Mouse (Mus musculus) lung, adult 2 months (tissue): Measurements from ENCODE around the gene Arhgef2. TPM values are rescaled to one million over a fixed set of nuclear protein-coding genes. Genes with fewer than 3 reads are reported as not detected.

Experiments used
- DNase-seq: peaks from one replicate; pipeline ENCODE4 v3.0.0; 2022
- H3K4me1 ChIP-seq: fragments of 200-500 bp; 2 replicates; pipeline ENCODE4 v1.6.1; 2011; ENCODE audit warnings: low read length; ENCODE audit not compliant: control insufficient read depth, insufficient read depth
- H3K4me3 ChIP-seq: fragments of 200-500 bp; replicated peaks from 2 replicates; pipeline ENCODE3; 2011; ENCODE audit warnings: low read depth, mild to moderate bottlenecking, control low read depth, low read length; ENCODE audit errors: extremely low read depth
- CTCF ChIP-seq: fragments of 200-500 bp; IDR thresholded peaks from 2 replicates; pipeline ENCODE4 v1.5.1; 2011; ENCODE audit warnings: mild to moderate bottlenecking, low read length, control low read depth; ENCODE audit not compliant: insufficient read depth
- POLR2A ChIP-seq: fragments of 200-500 bp; IDR thresholded peaks from 2 replicates; pipeline ENCODE4 v1.6.1; 2011; ENCODE audit warnings: low read depth, mild to moderate bottlenecking, control low read depth, low read length, borderline replicate concordance; ENCODE audit errors: extremely low read depth
- WGBS: fragments of 180-500 bp; shearing (Covaris S2); methylation state at CpG from one replicate; pipeline ENCODE4 v1.1.7; 2018; 5-methylcytosine and 5-hydroxymethylcytosine counted together
- polyA plus RNA-seq: library from polyadenylated mRNA; depleted of rRNA; stranded (reverse); fragments of >200 nt; gene quantifications from 2 replicates; pipeline ENCODE4 v1.2.3, GENCODE M21; 2012

Gene Arhgef2
- polyA plus RNA-seq, 1 experiment = 233 TPM

DNA sequence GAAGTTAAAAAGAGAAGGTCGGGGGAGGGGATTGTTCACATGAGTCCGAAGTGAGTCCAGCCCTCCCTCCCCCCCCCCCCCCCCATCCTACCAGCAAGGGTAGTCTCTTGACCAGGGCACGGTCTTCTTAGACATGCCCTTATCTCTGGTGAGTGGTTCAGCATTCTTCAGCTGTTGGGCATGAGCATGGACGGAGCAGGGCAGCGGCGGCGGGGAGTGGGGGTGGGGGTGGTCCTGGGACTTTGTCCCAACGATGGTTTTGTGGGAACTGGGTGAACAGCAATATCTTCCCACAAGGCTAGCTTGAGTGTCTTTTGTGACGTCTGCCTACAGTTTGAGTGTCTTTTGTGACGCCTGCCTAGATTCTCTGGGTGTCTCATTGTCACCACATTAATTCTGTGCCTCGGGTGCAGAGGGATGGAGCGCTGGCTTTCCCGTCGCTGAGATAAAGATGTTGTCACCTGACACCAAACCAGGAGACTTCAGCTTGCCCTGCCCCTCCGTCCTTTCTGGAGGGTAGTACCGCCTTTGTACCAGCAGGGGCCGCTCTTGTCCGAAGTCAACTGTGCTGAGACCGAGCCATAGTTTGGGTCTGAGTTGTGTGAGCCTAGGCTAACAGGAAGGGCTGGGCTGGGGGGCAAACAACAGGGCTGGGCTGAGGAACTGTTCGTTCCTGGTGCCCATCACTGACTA is 1.4 kb downstream of the Arhgef2 start:
- H3K4me1 ChIP-seq = peaks cover 3% of the 10 kb centered on the region; the same call in 1 of the 2 replicates
- DNase-seq = peak; percentile 86
- TF ChIP-seq CTCF (peak; percentile 92), POLR2A (no peak; the same call in 1 of the 2 replicates)
- peak overlapping the region; percentile 34 for H3K4me3 ChIP-seq
- under 1% methylated on average over 20 of the region's 20 CpGs for WGBS

DNA sequence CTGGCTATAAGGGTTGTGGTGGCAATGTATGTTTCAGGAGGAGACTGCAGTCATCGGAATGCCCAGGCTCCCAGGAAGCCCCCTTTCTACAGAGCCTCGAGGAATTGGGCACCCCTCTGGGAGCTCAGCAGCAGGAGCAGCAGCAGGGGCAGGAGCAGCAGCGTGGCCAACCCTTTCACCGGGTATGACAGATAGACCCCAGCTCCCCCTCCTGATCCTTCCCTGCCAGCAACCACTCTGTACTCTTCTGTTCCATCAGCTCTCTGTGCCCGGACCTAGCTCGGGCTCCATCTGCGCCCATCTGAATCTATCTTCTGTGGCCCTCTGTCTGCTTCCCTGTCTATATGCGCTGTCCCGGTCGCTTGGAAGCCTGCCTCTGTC is 2.0 kb downstream of the Arhgef2 start:
- H3K4me1 ChIP-seq = peaks cover 3% of the 10 kb centered on the region; the same call in 1 of the 2 replicates
- 29% methylated on average over 10 of the region's 10 CpGs for WGBS
- peak overlapping the region; percentile 34 for H3K4me3 ChIP-seq
- DNase-seq = no peak
- TF ChIP-seq CTCF (no peak), POLR2A (no peak)

DNA sequence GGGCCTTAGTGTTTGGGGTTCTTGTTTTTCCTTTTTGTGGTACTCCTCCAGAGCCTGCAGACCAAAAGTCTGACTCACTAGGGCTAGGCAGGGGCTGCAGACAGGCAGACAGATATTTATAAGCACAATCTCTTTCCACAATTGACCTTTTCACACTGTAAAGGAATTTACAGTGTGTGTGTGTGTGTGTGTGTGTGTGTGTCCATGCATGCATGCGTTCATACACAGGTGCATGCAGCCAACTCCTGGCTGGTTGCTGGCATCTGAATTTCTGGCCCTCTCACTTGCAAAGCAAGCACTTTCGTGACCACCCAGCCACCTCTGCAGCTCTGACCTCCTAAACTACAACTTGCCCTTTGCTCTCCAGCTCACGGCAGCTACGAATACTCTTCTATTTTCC is 3.3 kb downstream of the Arhgef2 start:
- no peak for TF ChIP-seq POLR2A
- no peak for TF ChIP-seq CTCF
- Histone ChIP-seq H3K4me3 (no peak overlapping the region), H3K4me1 (peaks cover 1% of the 10 kb centered on the region; the same call in 1 of the 2 replicates)
- WGBS = 59% methylated on average over 4 of the region's 4 CpGs
- DNase-seq = no peak

DNA sequence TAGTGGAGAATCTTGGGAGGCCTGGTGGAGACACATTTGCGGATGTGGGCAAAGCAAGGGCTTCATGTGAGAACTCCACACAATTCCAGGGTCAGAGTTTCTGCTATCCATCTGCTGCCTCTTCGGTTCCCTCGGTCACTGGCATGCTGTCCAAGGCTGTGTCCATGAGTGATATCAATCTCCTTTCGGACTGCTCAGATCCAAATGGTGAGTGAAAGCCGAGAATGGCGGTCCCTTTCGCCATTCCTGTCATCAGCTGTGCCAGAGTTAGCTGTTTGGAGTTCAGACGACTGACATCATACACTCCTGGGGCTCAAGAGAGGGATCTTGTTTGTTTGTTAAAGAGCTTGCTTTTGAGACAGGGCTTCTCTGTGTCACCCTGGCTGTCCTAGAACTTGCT is 8.7 kb downstream of the Arhgef2 start:
- DNase-seq = no peak
- WGBS = 76% methylated on average over 8 of the region's 8 CpGs
- TF ChIP-seq POLR2A = no peak
- no peak for TF ChIP-seq CTCF
- H3K4me1 ChIP-seq = peaks cover 2% of the 10 kb centered on the region
- no peak overlapping the region for H3K4me3 ChIP-seq

DNA sequence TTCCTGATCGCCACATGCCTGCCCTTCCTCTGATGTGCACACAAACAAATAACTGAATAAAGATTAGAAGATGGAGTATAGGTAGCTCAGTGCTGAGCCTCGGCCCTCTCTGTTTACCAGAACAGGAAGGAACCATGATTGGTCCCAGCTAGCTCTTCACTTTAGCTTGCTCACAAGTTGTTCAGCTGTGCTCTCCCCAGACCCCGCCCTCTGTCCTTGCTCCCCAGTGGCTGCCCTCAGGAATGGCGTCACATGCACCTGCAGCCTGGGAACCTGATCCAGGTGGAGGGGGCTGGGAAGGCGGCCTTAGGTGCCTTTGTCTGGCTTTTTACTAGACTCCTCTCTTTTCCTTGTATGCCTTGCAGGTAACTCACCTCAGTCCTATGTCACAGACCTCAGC is 9.4 kb downstream of the Arhgef2 start:
- no peak for DNase-seq
- no peak overlapping the region for H3K4me3 ChIP-seq
- peaks cover 7% of the 10 kb centered on the region for H3K4me1 ChIP-seq
- TF ChIP-seq CTCF (no peak), POLR2A (no peak)
- 66% methylated on average over 5 of the region's 5 CpGs for WGBS

DNA sequence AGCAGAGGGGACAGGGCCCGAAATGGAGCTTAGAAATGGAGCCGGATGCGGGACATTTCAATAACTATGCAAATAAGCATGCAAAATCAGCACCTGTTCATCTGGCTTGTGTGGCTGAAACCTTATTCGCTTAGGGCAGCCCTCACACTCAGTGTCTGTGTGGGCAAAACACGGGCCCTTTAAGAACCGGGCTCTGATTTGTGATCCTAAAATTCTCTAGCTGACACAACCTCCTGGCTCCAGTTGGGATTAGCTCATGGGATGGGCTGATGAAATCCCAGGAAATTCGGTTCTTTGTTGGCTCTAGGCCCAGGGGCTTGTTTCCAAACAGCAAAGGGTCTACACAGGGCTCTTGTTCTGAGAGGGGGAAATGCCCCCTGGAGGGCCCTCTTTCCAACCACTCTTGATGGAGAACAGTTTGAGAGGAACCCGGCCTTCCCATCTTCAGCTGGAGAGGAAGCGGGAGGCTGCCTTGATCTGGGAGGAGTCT is 10.2 kb downstream of the Arhgef2 start:
- Histone ChIP-seq H3K4me3 (peak overlapping the region; percentile 52), H3K4me1 (peaks cover 9% of the 10 kb centered on the region)
- WGBS = 39% methylated on average over 9 of the region's 9 CpGs
- TF ChIP-seq CTCF = no peak
- TF ChIP-seq POLR2A = 0 out of 2 replicates have a peak, but pooled peaks have one; percentile 7
- DNase-seq = no peak

DNA sequence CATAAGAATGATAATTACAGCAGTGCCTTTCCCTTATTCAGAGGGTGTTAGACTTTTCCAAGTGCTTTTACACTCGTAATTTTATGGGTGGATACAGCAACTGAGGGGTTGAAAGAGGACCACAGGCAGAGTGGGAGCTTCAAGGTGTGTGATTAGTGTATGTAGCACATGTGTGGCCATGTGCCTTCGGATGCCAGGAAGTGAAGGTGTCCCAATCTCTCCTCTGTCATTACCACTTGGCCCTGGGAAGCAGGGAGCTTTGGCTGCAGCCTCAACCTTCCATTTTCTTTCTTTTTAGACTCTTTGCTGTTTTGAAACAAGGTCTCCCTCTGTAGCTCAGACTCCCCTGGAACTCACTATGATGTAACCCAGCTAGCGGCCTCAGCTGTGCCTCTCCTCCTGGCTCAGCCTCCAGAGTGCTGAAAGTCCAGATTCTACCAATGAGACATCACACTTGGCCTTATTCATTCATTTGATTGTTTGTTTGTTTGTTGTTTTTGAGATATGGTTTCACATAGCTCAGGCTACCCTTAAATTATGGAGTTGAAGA is 11.3 kb downstream of the Arhgef2 start:
- DNase-seq = no peak
- TF ChIP-seq CTCF (no peak), POLR2A (no peak)
- WGBS = 69% methylated on average over 3 of the region's 3 CpGs
- Histone ChIP-seq H3K4me1 (peaks cover 9% of the 10 kb centered on the region), H3K4me3 (peak overlapping the region; percentile 52)

DNA sequence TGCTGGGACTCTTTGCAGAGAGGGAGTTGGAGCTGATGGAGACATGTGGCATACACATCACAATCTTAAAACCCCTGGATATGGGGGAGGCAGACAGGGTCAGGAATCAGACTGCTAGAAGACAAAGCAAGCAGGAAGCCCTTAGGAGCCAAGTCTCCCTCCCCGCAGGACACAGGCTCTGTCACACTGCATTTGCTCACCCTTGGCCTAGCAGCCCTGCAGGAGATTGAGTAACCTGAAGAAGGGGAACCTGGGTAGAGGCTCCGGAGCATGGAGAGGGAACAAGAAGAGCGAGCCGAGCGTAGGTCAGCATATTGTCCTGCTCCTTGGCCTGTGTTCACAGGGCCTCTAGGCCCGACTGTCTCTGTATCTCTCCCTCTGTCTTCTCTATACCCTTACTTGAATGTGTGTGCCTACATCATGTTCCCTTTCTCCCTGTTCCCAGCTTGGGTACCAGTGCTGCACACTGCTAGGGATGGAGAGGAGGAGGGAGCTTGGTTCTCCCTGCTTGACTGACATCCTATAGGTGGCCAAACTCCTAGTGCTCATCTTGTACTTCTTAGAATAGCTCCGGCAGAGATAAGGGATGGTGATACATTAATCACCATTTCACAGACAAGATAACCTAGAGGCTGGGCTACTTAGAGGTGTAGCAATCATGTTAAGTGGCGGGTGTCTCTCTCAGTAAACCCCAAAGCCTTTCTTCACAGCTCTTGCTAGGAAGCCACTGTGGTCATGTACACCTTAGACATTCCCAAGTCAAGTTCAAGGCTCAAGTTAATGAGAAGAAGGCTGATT is 12.5 kb downstream of the Arhgef2 start:
- DNase-seq = no peak
- 63% methylated on average over 8 of the region's 8 CpGs for WGBS
- H3K4me3 ChIP-seq = no peak overlapping the region
- TF ChIP-seq POLR2A (no peak), CTCF (no peak)
- peaks cover 9% of the 10 kb centered on the region for H3K4me1 ChIP-seq
